Comparison of ENCODE assay signal across 22 mouse cellular contexts in genomic region chr16:91099444-91100065, GRCm38 (mm10). TPM values are rescaled to one million over a fixed set of nuclear protein-coding genes. Genes with fewer than 3 reads are reported as not detected.
A peak's percentile ranks its signal among the peaks of the same experiment; 100 is the strongest.
DNase-seq lines count a peak whose midpoint lies in the region; ATAC-seq and TF ChIP-seq lines count a peak whose summit lies in the region.
"Had no signal": no experiment of that assay in that cellular context is flagged by ENCODE, and none has a peak within 500 bp of the region (broad histone marks: within the 10 kb centered on the region; RNA-seq: fewer than 3 reads in every experiment).

No protein-coding gene starts in this region.

- H3K9me3 ChIP-seq in hindbrain, embryonic 13.5 days, result no peaks in the 10 kb centered on the region
- no peaks in the 10 kb centered on the region for H3K9me3 ChIP-seq in hindbrain, embryonic 11.5 days (ENCODE audit: control insufficient read depth, low read length)
- H3K9me3 ChIP-seq in forebrain, embryonic 12.5 days, result no peaks in the 10 kb centered on the region
- no peaks in the 10 kb centered on the region for H3K9me3 ChIP-seq in hindbrain, postnatal 0 days (ENCODE audit: low read length)
- no peaks in the 10 kb centered on the region for H3K9me3 ChIP-seq in neural tube, embryonic 14.5 days (ENCODE audit: control insufficient read depth, low read length)
- H3K9me3 ChIP-seq: embryonic facial prominence, embryonic 13.5 days; lung, embryonic 15.5 days; stomach, embryonic 15.5 days had no signal

- H3K9ac ChIP-seq in hindbrain, embryonic 13.5 days, result no peak overlapping the region
- no peak overlapping the region for H3K9ac ChIP-seq in hindbrain, embryonic 11.5 days (ENCODE audit: low read depth, low read length)
- H3K9ac ChIP-seq in forebrain, embryonic 12.5 days, result peak overlapping the region; percentile 29; the same call in 1 of the 2 replicates
- H3K9ac ChIP-seq in hindbrain, postnatal 0 days (replicated peaks; ENCODE audit: low read length), result no peak overlapping the region
- H3K9ac ChIP-seq in neural tube, embryonic 14.5 days (replicated peaks; ENCODE audit: low read depth, low read length), result no peak overlapping the region
- H3K9ac ChIP-seq: embryonic facial prominence, embryonic 13.5 days; lung, embryonic 15.5 days; stomach, embryonic 15.5 days had no signal

- WGBS in hindbrain, embryonic 13.5 days, result 49% methylated on average over 16 of the region's 16 CpGs
- 73% methylated on average over 16 of the region's 16 CpGs for WGBS in hindbrain, embryonic 11.5 days
- 21% methylated on average over 16 of the region's 16 CpGs for WGBS in forebrain, embryonic 12.5 days
- WGBS in hindbrain, postnatal 0 days, result 31% methylated on average over 16 of the region's 16 CpGs
- 35% methylated on average over 16 of the region's 16 CpGs for WGBS in neural tube, embryonic 14.5 days
- WGBS in kidney, adult 2 months, result 69% methylated on average over 16 of the region's 16 CpGs

- H3K27ac ChIP-seq in hindbrain, embryonic 13.5 days, result no peak overlapping the region
- H3K27ac ChIP-seq in hindbrain, embryonic 11.5 days (ENCODE audit: low read depth, low read length), result no peak overlapping the region
- peak overlapping the region; percentile 81 for H3K27ac ChIP-seq in forebrain, embryonic 12.5 days
- no peak overlapping the region for H3K27ac ChIP-seq in hindbrain, postnatal 0 days
- H3K27ac ChIP-seq in neural tube, embryonic 14.5 days (ENCODE audit: low read depth, low read length), result no peak overlapping the region
- no peak overlapping the region for H3K27ac ChIP-seq in layer of hippocampus, adult 2 months
- no peak overlapping the region for H3K27ac ChIP-seq in kidney, adult 2 months (ENCODE audit: insufficient read depth, low read depth, low read length)
- H3K27ac ChIP-seq: embryonic facial prominence, embryonic 13.5 days; lung, embryonic 15.5 days; stomach, embryonic 15.5 days had no signal

- TF ChIP-seq POLR2A in kidney, adult 2 months (IDR thresholded peaks at IDR 0.05; ENCODE audit: low read depth, low read length), result no peak

- TF ChIP-seq CTCF in hindbrain, postnatal 0 days (IDR thresholded peaks at IDR 0.05; ENCODE audit: low read depth), result no peak
- no peak for TF ChIP-seq CTCF in layer of hippocampus, adult 2 months (conservative IDR thresholded peaks at IDR 0.05)
- no peak for TF ChIP-seq CTCF in kidney, adult 2 months (conservative IDR thresholded peaks at IDR 0.05; ENCODE audit: insufficient read depth, insufficient read length, low read depth, low read length)

- ATAC-seq in hindbrain, embryonic 13.5 days (ENCODE audit: low FRiP score), result peak; percentile 65
- ATAC-seq in hindbrain, embryonic 11.5 days (ENCODE audit: low FRiP score), result no peak
- peak; percentile 91 for ATAC-seq in forebrain, embryonic 12.5 days (ENCODE audit: low FRiP score)
- peak; percentile 88 for ATAC-seq in hindbrain, postnatal 0 days
- peak; percentile 38; the same call in 1 of the 2 replicates for ATAC-seq in neural tube, embryonic 14.5 days (ENCODE audit: low read depth)
- ATAC-seq: intestine, embryonic 16.5 days; Patski had no signal

- H3K27me3 ChIP-seq in hindbrain, embryonic 13.5 days, result peaks cover 66% of the 10 kb centered on the region
- peaks cover 5% of the 10 kb centered on the region; the same call in 1 of the 2 replicates for H3K27me3 ChIP-seq in hindbrain, embryonic 11.5 days (ENCODE audit: control insufficient read depth, insufficient read depth, low read length)
- peaks cover 41% of the 10 kb centered on the region for H3K27me3 ChIP-seq in forebrain, embryonic 12.5 days
- H3K27me3 ChIP-seq in hindbrain, postnatal 0 days (ENCODE audit: insufficient read depth, low read length), result peaks cover 5% of the 10 kb centered on the region; the same call in 1 of the 2 replicates
- peaks cover 4% of the 10 kb centered on the region for H3K27me3 ChIP-seq in neural tube, embryonic 14.5 days (ENCODE audit: control insufficient read depth, insufficient read depth, low read length)
- H3K27me3 ChIP-seq in kidney, adult 2 months (replicated peaks; ENCODE audit: control insufficient read depth, insufficient read depth, low read length), result no peaks in the 10 kb centered on the region
- H3K27me3 ChIP-seq: stomach, embryonic 15.5 days had no signal

- no peak overlapping the region for H3K4me3 ChIP-seq in hindbrain, embryonic 13.5 days
- H3K4me3 ChIP-seq in hindbrain, embryonic 11.5 days (ENCODE audit: low read depth, low read length), result no peak overlapping the region
- H3K4me3 ChIP-seq in forebrain, embryonic 12.5 days (replicated peaks), result 0 out of 2 replicates have a peak overlapping the region, but pooled peaks have one; percentile 2
- H3K4me3 ChIP-seq in hindbrain, postnatal 0 days (ENCODE audit: low read length), result no peak overlapping the region
- H3K4me3 ChIP-seq in neural tube, embryonic 14.5 days (ENCODE audit: low read depth, low read length), result no peak overlapping the region
- no peak overlapping the region for H3K4me3 ChIP-seq in layer of hippocampus, adult 2 months
- H3K4me3 ChIP-seq in kidney, adult 2 months (ENCODE audit: insufficient read depth, low read depth, low read length), result no peak overlapping the region
- H3K4me3 ChIP-seq: embryonic facial prominence, embryonic 13.5 days; lung, embryonic 15.5 days; stomach, embryonic 15.5 days had no signal

- H3K4me1 ChIP-seq in hindbrain, embryonic 13.5 days (replicated peaks), result peaks cover 12% of the 10 kb centered on the region
- no peaks in the 10 kb centered on the region for H3K4me1 ChIP-seq in hindbrain, embryonic 11.5 days (replicated peaks; ENCODE audit: control insufficient read depth, insufficient read depth, low read length)
- peaks cover 36% of the 10 kb centered on the region for H3K4me1 ChIP-seq in forebrain, embryonic 12.5 days
- H3K4me1 ChIP-seq in hindbrain, postnatal 0 days (ENCODE audit: insufficient read depth, low read length), result no peaks in the 10 kb centered on the region; the same call in 1 of the 2 replicates
- H3K4me1 ChIP-seq in neural tube, embryonic 14.5 days (ENCODE audit: control insufficient read depth, insufficient read depth, low read length), result no peaks in the 10 kb centered on the region; the same call in 1 of the 2 replicates
- H3K4me1 ChIP-seq in kidney, adult 2 months (ENCODE audit: control insufficient read depth, insufficient read depth, low read length), result no peaks in the 10 kb centered on the region
- H3K4me1 ChIP-seq: lung, embryonic 15.5 days; stomach, embryonic 15.5 days had no signal

- DNase-seq in hindbrain, embryonic 11.5 days (ENCODE audit: low spot score), result no peak
- peak; percentile 74 for DNase-seq in hindbrain, postnatal 0 days (ENCODE audit: low spot score)
- no peak for DNase-seq in layer of hippocampus, adult 2 months (ENCODE audit: low spot score in 2 of 2)
- DNase-seq in kidney, adult 2 months, result no peak
- DNase-seq in urinary bladder, adult 18-20 months (ENCODE audit: low spot score in 2 of 2), result no peak
- DNase-seq: gastrocnemius, postnatal 14 days; kidney, postnatal 10 days; layer of hippocampus, adult 9-11 months; spleen, adult 18-20 months; thymus, postnatal 25 days had no signal

- H3K36me3 ChIP-seq in hindbrain, embryonic 13.5 days, result no peaks in the 10 kb centered on the region
- H3K36me3 ChIP-seq in hindbrain, embryonic 11.5 days (ENCODE audit: control insufficient read depth, insufficient read depth, low read length), result no peaks in the 10 kb centered on the region
- H3K36me3 ChIP-seq in forebrain, embryonic 12.5 days (replicated peaks), result no peaks in the 10 kb centered on the region
- no peaks in the 10 kb centered on the region for H3K36me3 ChIP-seq in hindbrain, postnatal 0 days (ENCODE audit: insufficient read depth, low read length)
- no peaks in the 10 kb centered on the region for H3K36me3 ChIP-seq in neural tube, embryonic 14.5 days (ENCODE audit: control insufficient read depth, insufficient read depth, low read length)
- no peaks in the 10 kb centered on the region for H3K36me3 ChIP-seq in kidney, adult 2 months (ENCODE audit: control insufficient read depth, insufficient read depth, low read length)
- H3K36me3 ChIP-seq: embryonic facial prominence, embryonic 13.5 days; lung, embryonic 15.5 days; stomach, embryonic 15.5 days had no signal

- H3K4me2 ChIP-seq in hindbrain, embryonic 13.5 days, result no peak overlapping the region
- no peak overlapping the region for H3K4me2 ChIP-seq in hindbrain, embryonic 11.5 days (replicated peaks; ENCODE audit: low read depth, low read length)
- peak overlapping the region; percentile 40 for H3K4me2 ChIP-seq in forebrain, embryonic 12.5 days
- peak overlapping the region; percentile 31; the same call in 1 of the 2 replicates for H3K4me2 ChIP-seq in hindbrain, postnatal 0 days (ENCODE audit: low read depth, low read length)
- no peak overlapping the region for H3K4me2 ChIP-seq in neural tube, embryonic 14.5 days (ENCODE audit: low read depth, low read length)
- H3K4me2 ChIP-seq: embryonic facial prominence, embryonic 13.5 days; liver, embryonic 11.5 days; lung, embryonic 15.5 days; stomach, embryonic 15.5 days had no signal

RNA-seq across cellular contexts. Expression of gene 4932438H23Rik, which starts 4.6 kb away (rescaled TPM):
- polyA plus RNA-seq in hindbrain, embryonic 13.5 days (2015; fragmentation: Nextera tagmentation; extraction: Ambion mirVana), result 0.83 and 0.99 TPM in 2 replicates
- polyA plus RNA-seq in hindbrain, embryonic 11.5 days (2014; fragmentation: Nextera tagmentation; extraction: Ambion mirVana), result 0.17 and 0.25 TPM in 2 replicates
- polyA plus RNA-seq in forebrain, embryonic 12.5 days (2016; fragmentation: Nextera tagmentation; extraction: Ambion mirVana), result 0.43 TPM in 1 of 2 replicates, not detected in the other
- total RNA-seq in hindbrain, postnatal 0 days (2014; rRNA removed), result 1.6 and 2.0 TPM in 2 replicates
- 0.94 and 2.0 TPM in 2 replicates for polyA plus RNA-seq in hindbrain, postnatal 0 days (2015; fragmentation: Nextera tagmentation; extraction: Ambion mirVana)
- 0.37 and 0.41 TPM in 2 replicates for polyA plus RNA-seq in neural tube, embryonic 14.5 days (2014; fragmentation: Nextera tagmentation; extraction: Ambion mirVana)
- 1 to 10 TPM; 1.5 to 2.0 TPM for total RNA-seq in layer of hippocampus, adult 2 months (2021)
- polyA plus RNA-seq in kidney, adult 2 months (2012; rRNA removed), result 0.14 and 0.42 TPM in 2 replicates
- total RNA-seq: common myeloid progenitor, adult 5-6 weeks; heart, postnatal 25 days; megakaryocyte progenitor cell, adult 5-6 weeks had no signal
- polyA plus RNA-seq: embryonic facial prominence, embryonic 13.5 days; liver, embryonic 11.5 days; Patski had no signal

RNA-seq across cellular contexts. Expression of gene Paxbp1, which starts 55.2 kb away (rescaled TPM):
- polyA plus RNA-seq in hindbrain, embryonic 13.5 days (2015; fragmentation: Nextera tagmentation; extraction: Ambion mirVana), result 77.1 and 79.7 TPM in 2 replicates
- polyA plus RNA-seq in hindbrain, embryonic 11.5 days (2014; fragmentation: Nextera tagmentation; extraction: Ambion mirVana), result 91.1 and 104 TPM in 2 replicates
- polyA plus RNA-seq in forebrain, embryonic 12.5 days (2016; fragmentation: Nextera tagmentation; extraction: Ambion mirVana), result 105 TPM in 2 replicates
- 39.7 and 45.3 TPM in 2 replicates for total RNA-seq in hindbrain, postnatal 0 days (2014; rRNA removed)
- 22.8 and 27.2 TPM in 2 replicates for polyA plus RNA-seq in hindbrain, postnatal 0 days (2015; fragmentation: Nextera tagmentation; extraction: Ambion mirVana)
- 89.2 and 96.1 TPM in 2 replicates for polyA plus RNA-seq in neural tube, embryonic 14.5 days (2014; fragmentation: Nextera tagmentation; extraction: Ambion mirVana)
- 10 to 100 TPM; 73.6 to 90.7 TPM for total RNA-seq in layer of hippocampus, adult 2 months (2021)
- 13.3 and 13.6 TPM in 2 replicates for polyA plus RNA-seq in kidney, adult 2 months (2012; rRNA removed)

Comparison
In these comparisons a context has a peak if more than half of its experiments do, and no peak if none do; other contexts are left out.
1. H3K4me2 ChIP-seq: peak in forebrain, embryonic 12.5 days (single experiment) and hindbrain, postnatal 0 days (single experiment); none in hindbrain, embryonic 13.5 days (single experiment), hindbrain, embryonic 11.5 days (single experiment) and neural tube, embryonic 14.5 days (single experiment).